Mouse (Mus musculus) adrenal gland, postnatal 36 days (tissue): Measurements from ENCODE around the gene Spag9. TPM values are rescaled to one million over a fixed set of nuclear protein-coding genes. Genes with fewer than 3 reads are reported as not detected.
A peak's percentile ranks its signal among the peaks of the same experiment; 100 is the strongest.

ENCODE experiments used
- DNase-seq, 2 experiments: peaks; one replicate each; pipeline ENCODE4 v3.0.0; 2021; ENCODE audit warnings: mixed read lengths in 1 of 2
- total RNA-seq, 2 experiments: library from RNA; stranded (reverse); gene quantifications; 2 replicates each; pipeline ENCODE4 v1.2.3; 2021

Spag9 gene
- total RNA-seq, 2 experiments from 2014 or later, result 108 to 117 TPM

- DNase-seq, result no peak
These were observed 134.5 kb downstream of the Spag9 start for GRCm38 (mm10) chr11:94130118-94131095.

- peak; percentile 94 for DNase-seq
These were observed 137.6 kb downstream of the Spag9 start for GRCm38 (mm10) chr11:94133344-94133955.

- DNase-seq, result peak; percentile 94 to 95
These were observed 138.4 kb downstream of the Spag9 start for GRCm38 (mm10) chr11:94134076-94134838.

- DNase-seq, result peak in 1 of 2 experiments; percentile 36
These were observed 139.7 kb downstream of the Spag9 start for GRCm38 (mm10) chr11:94135581-94136001.

GRCm38 (mm10) chr11:94136656-94137055, 140.8 kb downstream of the Spag9 start:
- peak; percentile 65 to 69 for DNase-seq

GRCm38 (mm10) chr11:94137326-94138061, 141.6 kb downstream of the Spag9 start:
- DNase-seq, result peak; percentile 92 to 94

DNA sequence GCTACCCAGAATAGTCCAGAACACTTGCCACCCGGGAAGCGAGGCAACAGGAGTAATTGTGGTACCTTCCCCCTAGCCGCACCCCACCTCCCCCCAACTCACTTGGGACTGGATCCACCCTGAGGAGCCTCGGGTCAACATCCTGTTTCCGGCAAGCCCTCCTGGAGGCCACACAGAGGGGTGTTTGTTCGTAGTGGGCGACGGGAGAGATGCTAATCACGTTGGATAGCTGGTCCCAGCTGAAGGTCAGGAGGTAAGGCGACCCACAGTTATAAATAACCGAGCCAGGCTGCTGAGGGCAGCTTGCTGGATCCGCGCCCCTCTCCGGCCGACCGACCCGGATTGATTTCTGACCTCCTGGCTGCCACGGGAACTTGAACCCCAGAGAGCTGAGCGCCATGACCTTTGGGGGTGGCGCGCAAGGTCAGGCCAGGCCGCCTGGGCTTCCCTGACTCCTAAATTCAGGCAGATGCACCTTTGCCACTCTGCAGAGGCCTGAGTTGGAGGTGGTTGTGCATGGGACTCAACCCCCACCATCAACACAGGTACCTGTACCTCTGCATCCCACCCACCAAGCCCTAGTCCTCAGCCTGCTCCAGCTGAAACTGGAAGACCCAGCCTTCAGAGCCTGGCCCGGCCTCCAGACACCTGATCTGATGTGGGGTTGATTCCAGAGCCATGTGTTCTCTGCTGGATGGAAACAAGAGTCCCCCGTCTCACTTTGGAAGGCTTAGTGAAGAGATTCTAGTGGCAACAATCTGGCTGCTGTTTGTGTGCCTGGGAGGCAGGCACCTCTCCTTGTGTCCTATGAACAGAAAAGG, 142.7 kb downstream of the Spag9 start:
- DNase-seq, result peak; percentile 54 to 58

DNA sequence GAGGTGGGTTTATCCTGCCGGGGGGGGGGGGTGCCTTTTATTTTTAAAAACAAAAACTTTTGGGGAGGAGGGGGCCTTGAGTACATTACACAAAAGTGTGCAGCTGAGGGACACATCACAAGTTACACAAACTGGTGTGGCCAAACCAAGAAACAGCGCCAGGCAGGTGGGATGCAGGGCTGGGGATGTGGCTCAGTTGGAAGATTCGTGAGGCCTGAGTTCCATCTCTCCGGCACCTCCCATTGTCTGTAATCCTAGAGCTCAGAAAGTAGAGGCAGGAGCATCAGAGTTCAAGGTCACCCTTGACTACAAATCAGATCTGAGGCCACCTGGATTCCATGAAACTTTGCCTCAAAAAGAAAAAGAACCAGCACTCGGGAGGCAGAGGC, 143.3 kb downstream of the Spag9 start:
- DNase-seq, result no peak

DNA sequence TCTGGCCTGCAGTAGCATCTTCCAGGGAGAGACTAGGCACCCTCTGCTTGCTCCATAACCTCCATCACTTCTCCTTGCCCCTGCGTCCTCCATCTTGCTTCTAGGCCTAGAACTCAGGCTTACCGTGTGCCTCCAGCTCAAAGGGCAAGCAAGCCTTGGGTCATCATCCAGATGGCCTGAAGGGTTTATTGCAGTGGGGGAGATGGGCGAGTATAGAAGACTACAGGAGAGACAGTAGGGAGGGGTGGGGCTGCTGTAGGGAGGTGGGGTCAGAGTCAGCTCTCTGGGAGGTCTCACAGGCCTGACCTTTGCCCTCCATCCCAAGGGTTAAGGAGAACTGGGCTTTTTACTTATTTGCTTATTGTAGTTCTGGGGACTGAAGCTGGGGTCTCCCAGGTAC, 144.6 kb downstream of the Spag9 start:
- DNase-seq, result no peak

DNA sequence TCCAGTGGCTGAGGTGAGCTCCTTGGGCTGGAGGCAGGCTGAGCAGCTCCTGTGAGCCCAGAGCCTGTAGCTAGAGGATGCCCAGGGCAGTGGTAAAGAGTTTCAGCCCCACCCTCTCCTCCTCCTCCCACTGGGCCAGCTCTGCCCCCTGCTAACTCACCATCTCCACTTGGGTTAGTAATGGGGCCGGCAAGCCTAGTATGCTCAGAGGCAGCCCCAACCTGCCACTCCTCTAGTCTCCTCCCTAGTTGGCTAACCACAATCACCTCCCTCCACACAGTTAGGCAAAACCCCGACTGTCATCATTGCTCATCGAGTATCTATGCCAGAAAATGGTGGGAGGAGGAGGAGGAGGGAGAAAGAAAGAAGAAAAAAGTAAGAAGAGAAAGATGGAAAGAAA, 145.7 kb downstream of the Spag9 start:
- DNase-seq, result peak; percentile 25 to 63

DNA sequence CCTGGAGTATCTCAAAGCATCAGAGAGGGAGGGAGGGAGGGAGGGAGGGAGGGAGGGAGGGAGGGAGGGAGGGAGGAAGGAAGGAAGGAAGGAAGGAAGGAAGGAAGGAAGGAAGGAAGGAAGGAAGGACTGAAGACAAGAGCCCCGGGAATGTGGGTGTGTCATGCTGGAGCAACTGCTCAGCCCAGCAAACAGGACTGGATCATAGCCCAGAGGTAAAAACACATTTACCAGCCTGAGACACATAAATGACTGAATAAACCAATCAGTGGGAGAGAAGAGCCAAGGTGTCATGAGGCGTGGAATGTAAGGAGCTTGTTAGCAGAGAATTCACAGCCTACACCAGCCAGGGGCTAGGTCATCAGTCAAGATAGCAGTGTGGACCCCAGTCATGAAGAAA, 147.4 kb downstream of the Spag9 start:
- no peak for DNase-seq

DNA sequence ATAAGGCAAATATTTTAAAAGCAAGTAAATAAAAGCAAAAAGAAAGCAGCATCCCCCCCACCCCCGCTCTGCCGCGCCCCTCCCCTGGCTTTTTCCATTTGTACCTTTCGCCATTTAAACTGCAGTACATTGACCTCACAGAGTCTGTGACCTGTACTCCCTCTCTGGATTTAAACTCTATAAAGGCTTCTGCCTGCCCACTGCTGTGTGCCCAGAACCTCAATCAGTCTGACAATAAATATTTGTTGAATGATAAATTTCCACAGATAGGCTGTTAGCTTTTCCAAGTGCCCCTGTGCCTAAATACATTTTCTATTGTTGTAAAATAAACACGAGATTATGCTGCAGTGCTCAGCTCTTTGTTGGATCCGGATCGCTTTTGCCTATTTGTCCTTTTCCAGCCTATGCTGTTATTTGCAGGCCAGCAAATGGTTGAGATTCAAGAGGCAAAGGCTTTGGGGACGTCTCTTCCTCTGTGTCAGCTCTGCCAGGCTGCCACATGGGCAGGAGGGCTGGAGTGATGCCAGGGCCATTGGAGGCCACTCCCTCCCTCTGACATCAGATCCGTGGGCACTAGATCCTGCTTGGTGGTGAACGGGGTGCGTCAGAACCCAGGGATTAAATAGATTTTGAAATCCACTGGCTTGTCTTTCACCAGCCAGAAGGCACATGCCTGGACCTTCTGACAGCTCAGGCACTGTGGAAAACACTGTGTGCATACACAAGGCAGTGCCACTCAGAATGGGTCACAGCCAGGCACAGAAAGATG, 149.1 kb downstream of the Spag9 start:
- peak; percentile 96 to 97 for DNase-seq

- DNase-seq, result no peak
These were observed 150.2 kb downstream of the Spag9 start for GRCm38 (mm10) chr11:94146049-94146605.

DNA sequence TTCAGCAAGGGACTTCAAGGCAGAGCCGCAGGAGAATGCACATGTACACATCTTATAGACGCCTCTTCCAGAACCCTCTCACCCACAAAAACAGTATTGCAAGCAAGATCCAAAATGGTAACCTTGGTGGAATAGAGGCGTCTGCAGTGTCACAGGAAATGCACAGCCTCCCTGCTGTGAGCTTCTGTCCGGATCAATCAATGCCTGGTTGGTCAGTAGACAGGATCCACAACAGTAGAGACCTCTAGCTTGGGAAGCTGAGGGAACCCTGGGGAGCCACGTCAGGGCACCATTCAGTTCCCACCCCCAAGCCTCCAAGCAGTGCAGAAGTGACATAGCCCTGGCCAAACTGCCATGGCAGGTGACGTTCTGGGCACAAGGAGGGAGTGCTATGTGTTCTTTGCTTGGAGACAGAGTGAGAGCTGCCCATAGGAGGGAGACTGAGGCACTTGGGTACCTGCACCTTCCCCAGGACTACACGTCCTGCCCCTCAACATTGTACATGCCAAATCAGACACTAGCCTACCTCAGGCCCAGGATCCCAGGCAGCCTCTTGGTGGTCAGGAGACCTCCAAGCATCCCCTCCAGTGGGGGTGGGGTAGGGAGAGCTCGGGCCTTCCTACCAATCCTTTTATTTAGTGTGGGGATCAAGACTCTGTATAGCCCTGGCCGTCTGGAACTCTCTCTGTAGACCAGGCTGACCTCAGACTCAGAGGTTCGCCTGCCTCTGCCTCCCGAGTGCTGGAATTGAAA, 151.0 kb downstream of the Spag9 start:
- DNase-seq, result no peak

- no peak for DNase-seq
These were observed 152.3 kb downstream of the Spag9 start for GRCm38 (mm10) chr11:94148105-94148696.

GRCm38 (mm10) chr11:94148931-94149491, 153.1 kb downstream of the Spag9 start:
- peak; percentile 58 to 62 for DNase-seq

GRCm38 (mm10) chr11:94149509-94150259, 153.8 kb downstream of the Spag9 start:
- DNase-seq, result peak; percentile 40 to 64
